Mouse (Mus musculus) megakaryocyte-erythroid progenitor cell, adult 5-6 weeks (primary cell): ENCODE measurements around the gene B020031M17Rik. TPM values are rescaled to one million over a fixed set of nuclear protein-coding genes. Genes with fewer than 3 reads are reported as not detected.
A peak's percentile ranks its signal among the peaks of the same experiment; 100 is the strongest.
"Not testable (repeated sequence)": the region's sequence is repeated elsewhere in the genome, so short reads cannot be mapped to it uniquely, and the experiment has no call there.

Source experiments
- ATAC-seq: replicated peaks from 2 replicates; pipeline ENCODE4 v1.8.0; 2016; ENCODE audit warnings: mild to moderate bottlenecking, inconsistent platforms; ENCODE audit not compliant: severe bottlenecking, poor library complexity, low FRiP score, low TSS enrichment
- total RNA-seq, 2 experiments: library from RNA; stranded (forward) in 1 of 2; stranded (reverse) in 1 of 2; fragments of 200-1000, 215-1000 nt in 1 of 2; fragments of >200 nt in 1 of 2; fragmentation: Nextera tagmentation in 1 of 2; gene quantifications; 2 replicates each; pipeline ENCODE4 v1.2.3; 2014 to 2017

The B020031M17Rik gene
- total RNA-seq (2014; fragmentation: Nextera tagmentation): not detected in 2 replicates
- total RNA-seq (2017): not detected in 2 replicates

- not testable (repeated sequence) for ATAC-seq
Observed at GRCm38 (mm10) chr13:119950706-119951105, at the start of gene B020031M17Rik. B020031M17Rik (minus strand) TSS chr13:119950806.

- ATAC-seq: not testable (repeated sequence)
Observed at GRCm38 (mm10) chr13:119999215-119999614, 48.6 kb upstream of the B020031M17Rik start.

DNA sequence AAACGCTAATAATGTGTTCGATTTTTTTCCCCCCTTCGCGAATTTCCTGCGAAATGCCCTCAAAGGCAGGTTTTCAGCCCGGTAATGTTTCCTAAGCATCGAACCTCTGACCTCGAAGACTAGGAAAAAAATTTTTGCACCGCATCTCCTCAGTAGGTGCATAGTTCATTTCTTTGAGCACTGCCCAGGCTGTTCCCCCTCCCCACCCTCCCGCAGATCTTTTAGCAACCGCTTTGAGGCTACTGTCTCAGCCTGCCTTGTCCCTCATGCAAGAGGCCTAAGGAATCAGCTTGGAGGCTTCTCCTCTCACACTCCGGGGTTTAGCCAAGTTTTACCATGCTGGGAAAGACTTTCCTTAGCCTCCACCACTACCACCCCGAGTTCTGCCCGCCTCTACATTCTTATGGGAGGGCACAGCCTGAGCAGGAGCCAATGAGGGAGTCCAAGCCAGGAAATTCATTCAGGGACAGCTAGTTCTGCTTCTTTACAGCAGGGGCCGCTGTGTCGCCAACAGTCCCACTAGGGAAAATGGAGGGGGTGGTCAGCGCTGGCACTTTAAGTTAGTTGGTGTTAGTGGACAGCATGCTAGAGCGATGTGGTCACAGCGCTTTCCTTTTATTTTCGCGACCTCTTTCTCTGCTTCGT is 48.0 kb upstream of the B020031M17Rik start:
- peak; percentile 99 for ATAC-seq

DNA sequence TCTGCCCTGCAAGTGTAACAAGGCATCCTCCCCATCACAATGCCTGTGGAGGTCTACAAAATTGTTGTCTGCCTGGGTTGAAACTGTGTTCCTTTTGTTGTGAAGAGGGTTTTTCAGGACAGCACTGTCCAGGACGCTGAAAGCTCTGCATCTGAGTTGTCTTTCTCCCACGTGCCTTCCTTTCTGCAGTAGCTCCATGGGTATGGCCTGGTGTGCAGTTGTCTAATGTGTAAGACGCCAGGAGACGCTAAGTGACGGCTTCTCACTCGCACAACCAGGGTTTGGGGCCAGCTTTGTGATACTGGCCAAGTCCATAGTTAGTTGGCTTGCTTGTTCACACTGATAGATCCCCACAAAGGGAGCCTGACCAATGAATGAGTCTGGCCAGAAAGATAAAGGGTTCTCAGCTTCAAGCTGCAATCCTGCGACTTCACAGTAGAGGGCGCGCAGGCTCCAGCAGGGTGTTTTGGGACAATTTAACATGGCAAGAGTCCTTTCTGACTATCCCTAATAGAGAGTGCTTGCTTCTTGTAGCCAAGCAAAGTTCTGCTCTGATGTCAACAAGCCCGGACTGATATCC is 41.4 kb upstream of the B020031M17Rik start:
- ATAC-seq: peak; percentile 95

GRCm38 (mm10) chr13:119991264-119991663 is 40.7 kb upstream of the B020031M17Rik start:
- ATAC-seq: peak; percentile 72

GRCm38 (mm10) chr13:119969163-119969562 is 18.6 kb upstream of the B020031M17Rik start:
- peak; percentile 65 for ATAC-seq

DNA sequence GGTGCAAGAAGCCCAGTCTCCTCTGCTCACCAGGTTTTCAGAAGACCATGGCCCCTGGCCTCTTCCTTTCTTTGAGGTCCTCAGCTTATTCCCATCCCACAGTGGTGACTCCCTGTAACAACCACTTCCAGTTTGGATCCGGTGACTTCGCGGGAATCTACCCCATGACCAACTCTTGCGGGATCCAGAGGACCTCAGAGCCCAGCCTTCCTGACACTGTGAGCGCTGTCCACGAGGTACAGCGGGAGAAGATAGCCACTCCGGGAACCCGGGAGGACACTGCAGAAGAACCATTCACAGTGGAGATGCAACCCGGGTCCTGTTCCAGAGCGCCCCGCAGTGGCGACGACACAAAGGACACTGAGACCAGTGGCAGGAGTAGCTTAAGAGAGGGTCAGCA is 17.6 kb upstream of the B020031M17Rik start:
- 0 out of 2 replicates have a peak, but pooled peaks have one; percentile 27 for ATAC-seq

DNA sequence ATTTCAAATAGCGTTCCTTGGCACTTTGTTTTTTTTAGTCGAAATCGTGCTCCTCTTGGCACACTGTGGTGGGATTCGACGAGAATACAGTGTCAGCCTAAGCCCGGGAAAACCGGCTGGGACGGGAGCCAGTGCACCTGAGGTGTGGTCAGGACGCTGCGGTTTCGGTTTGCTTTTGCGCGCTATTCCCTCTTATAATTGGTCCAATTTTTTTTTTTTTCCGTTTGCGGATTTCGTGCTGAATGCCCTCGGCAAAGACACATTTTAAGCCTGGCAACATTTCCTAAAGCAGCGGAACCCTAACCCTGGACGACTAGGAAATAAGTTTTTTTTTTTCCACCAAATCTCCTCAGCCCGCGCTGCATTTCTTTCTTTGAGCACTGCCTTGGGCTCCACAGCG is 15.4 kb upstream of the B020031M17Rik start:
- ATAC-seq: 0 out of 2 replicates have a peak, but pooled peaks have one; percentile 2

GRCm38 (mm10) chr13:119965302-119965952 is 14.8 kb upstream of the B020031M17Rik start:
- ATAC-seq: peak; percentile 72

GRCm38 (mm10) chr13:119962856-119963255 is 12.2 kb upstream of the B020031M17Rik start:
- ATAC-seq: 0 out of 2 replicates have a peak, but pooled peaks have one; percentile 16

DNA sequence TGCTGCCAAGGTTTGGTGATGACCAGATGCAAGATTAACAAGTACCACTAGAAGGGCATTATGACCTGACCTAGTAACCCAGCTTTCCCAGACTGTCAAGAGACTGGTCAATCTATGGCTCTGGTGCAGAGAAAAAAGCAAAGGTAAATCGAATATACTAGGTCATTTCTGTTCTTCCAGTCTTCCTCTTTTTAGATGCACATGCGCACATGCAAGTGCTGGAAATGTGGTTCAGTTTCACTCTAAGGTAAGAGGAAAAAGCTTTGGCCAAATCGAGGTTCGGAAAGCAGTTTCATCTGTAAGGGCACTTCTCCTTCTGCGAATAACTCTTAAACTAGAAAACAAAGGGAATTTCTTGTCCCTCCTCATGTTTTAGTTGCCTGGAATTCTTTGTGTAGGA is 5.0 kb upstream of the B020031M17Rik start:
- not testable (repeated sequence) for ATAC-seq

DNA sequence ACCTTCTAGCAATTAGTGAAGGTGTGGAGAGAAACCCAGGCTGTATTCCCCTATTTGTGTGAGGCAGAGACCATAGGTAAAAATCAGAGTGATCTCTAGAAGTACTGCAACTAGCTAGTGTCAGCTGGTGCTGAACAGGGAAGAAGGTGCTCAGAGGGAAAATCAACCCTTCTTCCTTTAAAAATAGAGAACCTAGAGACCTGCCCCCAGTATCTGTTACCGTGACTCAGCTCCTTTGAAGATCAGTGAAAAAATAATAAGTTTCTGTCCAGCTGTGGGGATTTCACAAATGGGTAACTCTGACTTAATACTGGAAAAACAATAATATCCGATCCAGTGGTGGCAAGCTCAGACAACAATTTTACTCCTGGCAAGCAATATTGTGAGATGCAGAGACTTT is 4.5 kb upstream of the B020031M17Rik start:
- ATAC-seq: not testable (repeated sequence)

DNA sequence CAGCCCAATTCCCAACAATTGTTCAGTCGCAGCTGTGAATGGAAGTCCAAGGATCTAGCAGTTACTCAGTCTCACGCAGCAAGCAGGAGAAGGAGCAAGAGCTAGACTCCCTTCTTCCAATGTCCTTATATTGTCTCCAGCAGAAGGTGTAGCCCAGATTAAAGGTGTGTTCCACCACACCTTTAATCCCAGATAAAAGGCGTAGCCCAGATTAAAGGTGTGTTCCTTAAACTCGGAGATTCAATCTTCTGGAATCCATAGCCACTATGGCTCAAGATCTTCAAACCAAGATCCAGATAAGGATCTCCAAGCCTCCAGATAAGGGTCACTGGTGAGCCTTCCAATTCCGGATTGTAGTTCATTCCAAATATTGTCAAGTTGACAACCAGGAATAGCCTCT is 21.4 kb downstream of the B020031M17Rik start, which contains the start of gene Gm21761:
Gm21761 (minus strand) TSS at position 101 of the 400 bp plus-strand sequence.
- ATAC-seq: not testable (repeated sequence)

DNA sequence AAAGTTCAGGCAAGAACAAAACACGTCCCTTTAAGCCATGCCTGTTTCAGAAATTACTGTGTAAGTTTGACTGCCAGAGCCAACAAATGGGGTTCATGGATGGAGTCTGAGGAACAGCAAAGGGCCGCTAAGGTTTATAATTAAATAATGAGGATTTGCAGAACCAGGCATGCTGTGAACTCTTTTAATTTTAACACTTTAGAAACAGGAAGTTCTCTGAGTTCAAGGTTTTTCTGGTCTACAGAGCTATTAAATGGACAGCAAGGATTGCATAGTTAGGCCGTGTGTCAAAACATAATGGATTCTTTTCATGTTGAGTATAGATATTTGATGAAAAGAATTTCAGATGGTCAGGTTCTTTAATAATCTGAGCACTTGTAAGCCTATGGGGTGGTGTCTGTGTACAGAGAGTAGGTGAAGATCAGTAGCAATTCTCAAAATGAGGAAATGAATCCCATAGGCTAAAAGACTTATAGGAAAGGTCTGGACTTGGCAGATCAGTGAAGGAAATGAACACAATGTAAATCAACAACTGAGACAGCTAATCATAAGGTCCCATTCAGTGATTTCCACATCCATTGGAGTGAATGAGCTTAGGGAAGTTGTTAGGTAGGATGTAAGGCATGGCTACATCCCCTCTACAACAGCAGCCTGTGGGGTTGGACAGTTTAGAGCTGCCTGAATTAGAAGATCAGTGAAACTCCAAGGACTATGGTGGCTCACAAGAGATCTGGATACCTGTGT is 25.8 kb downstream of the B020031M17Rik start:
- not testable (repeated sequence) for ATAC-seq

- ATAC-seq: not testable (repeated sequence)
Observed at GRCm38 (mm10) chr13:119916966-119917722, 33.5 kb downstream of the B020031M17Rik start.

GRCm38 (mm10) chr13:119916449-119916848 is 34.2 kb downstream of the B020031M17Rik start:
- not testable (repeated sequence) for ATAC-seq
